Mouse (Mus musculus) cerebellum, postnatal 10 days (tissue): ENCODE measurements around the gene Exosc6.
"Not testable (repeated sequence)": the region's sequence is repeated elsewhere in the genome, so short reads cannot be mapped to it uniquely, and the experiment has no call there.

Experiments
- DNase-seq, 2 experiments: peaks; one replicate each; pipeline ENCODE4 v3.0.0; 2021; ENCODE audit warnings: mixed read lengths in 2 of 2

Exosc6 gene

GRCm38 (mm10) chr8:111062072-111062757 is 6.1 kb downstream of the Exosc6 start:
- DNase-seq: peak; percentile 93 to 96

GRCm38 (mm10) chr8:111062893-111063292 is 6.8 kb downstream of the Exosc6 start:
- DNase-seq: no peak

- no peak for DNase-seq
These were observed 10.2 kb downstream of the Exosc6 start for GRCm38 (mm10) chr8:111066308-111066707.

GRCm38 (mm10) chr8:111067439-111067838 is 11.3 kb downstream of the Exosc6 start:
- DNase-seq: no peak

GRCm38 (mm10) chr8:111068660-111069059 is 12.5 kb downstream of the Exosc6 start:
- not testable (repeated sequence) for DNase-seq

GRCm38 (mm10) chr8:111075926-111076325 is 19.8 kb downstream of the Exosc6 start:
- DNase-seq: no peak

GRCm38 (mm10) chr8:111079461-111079860 is 23.3 kb downstream of the Exosc6 start:
- no peak for DNase-seq

- no peak for DNase-seq
These were observed 23.7 kb downstream of the Exosc6 start for GRCm38 (mm10) chr8:111079861-111080271.

GRCm38 (mm10) chr8:111081580-111082258 is 25.6 kb downstream of the Exosc6 start:
- DNase-seq: peak in 1 of 2 experiments; percentile 22

- not testable (repeated sequence) for DNase-seq
These were observed 27.8 kb downstream of the Exosc6 start for GRCm38 (mm10) chr8:111083936-111084335.

- peak; percentile 92 to 95 for DNase-seq
These were observed 34.0 kb downstream of the Exosc6 start for GRCm38 (mm10) chr8:111090126-111090525.

GRCm38 (mm10) chr8:111091706-111092105 is 35.6 kb downstream of the Exosc6 start:
- DNase-seq: no peak

- not testable (repeated sequence) for DNase-seq
These were observed 36.2 kb downstream of the Exosc6 start, which contains the start of gene Clec18a for GRCm38 (mm10) chr8:111092326-111092725. TSS of gene Clec18a (minus strand) at chr8:111092426.

- DNase-seq: peak; percentile 99
These were observed 38.0 kb downstream of the Exosc6 start, which contains the start of gene Pdpr for GRCm38 (mm10) chr8:111093865-111094718. TSS of gene Pdpr (plus strand) at chr8:111094630.

- peak in 1 of 2 experiments; percentile 28 for DNase-seq
These were observed 38.7 kb downstream of the Exosc6 start for GRCm38 (mm10) chr8:111094719-111095302.
